Mouse (Mus musculus) hindbrain, embryonic 12.5 days (tissue): Measurements from ENCODE around the gene Rassf5. TPM values are rescaled to one million over a fixed set of nuclear protein-coding genes. Genes with fewer than 3 reads are reported as not detected.

Experiments used
- ATAC-seq: fragments of 200-750 bp; cut with Nextera tagmentation; 2 replicates; pipeline ENCODE4 v1.8.0; 2017; ENCODE audit warnings: moderate TSS enrichment; ENCODE audit not compliant: low FRiP score
- H3K27ac ChIP-seq: fragments of 300-500 bp; sonication (generic); 2 replicates; pipeline ENCODE4 v1.5.1; 2016; ENCODE audit warnings: mild to moderate bottlenecking
- H3K27me3 ChIP-seq: fragments of 300-500 bp; sonication (generic); 2 replicates; pipeline ENCODE4 v1.6.1; 2016; ENCODE audit warnings: mild to moderate bottlenecking
- H3K36me3 ChIP-seq: fragments of 300-500 bp; sonication (generic); 2 replicates; pipeline ENCODE4 v1.6.1; 2016; ENCODE audit warnings: mild to moderate bottlenecking
- H3K4me1 ChIP-seq: fragments of 300-500 bp; sonication (generic); 2 replicates; pipeline ENCODE4 v1.6.1; 2016
- H3K4me2 ChIP-seq: fragments of 300-500 bp; sonication (generic); replicated peaks from 2 replicates; pipeline ENCODE4 v1.6.1; 2016; ENCODE audit warnings: mild to moderate bottlenecking
- H3K4me3 ChIP-seq: fragments of 300-500 bp; sonication (generic); 2 replicates; pipeline ENCODE4 v1.5.1; 2016; ENCODE audit warnings: mild to moderate bottlenecking
- H3K9ac ChIP-seq: fragments of 300-500 bp; sonication (generic); 2 replicates; pipeline ENCODE4 v1.6.1; 2016; ENCODE audit warnings: mild to moderate bottlenecking, moderate library complexity
- H3K9me3 ChIP-seq: fragments of 300-500 bp; sonication (generic); replicated peaks from 2 replicates; pipeline ENCODE4 v1.6.1; 2016; ENCODE audit warnings: mild to moderate bottlenecking
- WGBS: fragments of 180-500 bp; shearing (Covaris S2); methylation state at CpG from one replicate; pipeline ENCODE4 v1.1.7; 2016; 5-methylcytosine and 5-hydroxymethylcytosine counted together
- polyA plus RNA-seq: library from polyadenylated mRNA; unstranded; fragments of >200 nt; fragmentation: Nextera tagmentation; extraction: Ambion mirVana; gene quantifications from 2 replicates; pipeline ENCODE4 v1.2.1, GENCODE M21; 2016

The Rassf5 gene
- polyA plus RNA-seq: 1.8 and 2.4 TPM in 2 replicates

GRCm38 (mm10) chr1:131245089-131245856 lies at the start of gene Rassf5:
Gene Rassf5 (minus strand): TSS chr1:131245258.
- H3K4me1 ChIP-seq: peaks cover 15% of the 10 kb centered on the region
- peaks cover 50% of the 10 kb centered on the region for H3K27me3 ChIP-seq
- H3K4me3 ChIP-seq: peak within 1 kb of the TSS; percentile 50
- no peaks in the 10 kb centered on the region for H3K36me3 ChIP-seq
- no peaks in the 10 kb centered on the region for H3K9me3 ChIP-seq
- ATAC-seq: peak; percentile 65
- peak within 1 kb of the TSS; percentile 61 for H3K9ac ChIP-seq
- WGBS: under 1% methylated on average over 57 of the region's 60 CpGs
- peak within 1 kb of the TSS; percentile 96 for H3K4me2 ChIP-seq
- H3K27ac ChIP-seq: no peak within 1 kb of the TSS

GRCm38 (mm10) chr1:131293922-131294250 lies 48.8 kb upstream of the Rassf5 start:
- WGBS: 93% methylated on average over 2 of the region's 2 CpGs
- no peaks in the 10 kb centered on the region for H3K27me3 ChIP-seq
- no peak overlapping the region for H3K4me2 ChIP-seq
- no peak overlapping the region for H3K27ac ChIP-seq
- H3K9ac ChIP-seq: no peak overlapping the region
- peaks cover 44% of the 10 kb centered on the region for H3K36me3 ChIP-seq
- no peak overlapping the region for H3K4me3 ChIP-seq
- no peaks in the 10 kb centered on the region for H3K9me3 ChIP-seq
- ATAC-seq: no peak
- no peaks in the 10 kb centered on the region for H3K4me1 ChIP-seq

DNA sequence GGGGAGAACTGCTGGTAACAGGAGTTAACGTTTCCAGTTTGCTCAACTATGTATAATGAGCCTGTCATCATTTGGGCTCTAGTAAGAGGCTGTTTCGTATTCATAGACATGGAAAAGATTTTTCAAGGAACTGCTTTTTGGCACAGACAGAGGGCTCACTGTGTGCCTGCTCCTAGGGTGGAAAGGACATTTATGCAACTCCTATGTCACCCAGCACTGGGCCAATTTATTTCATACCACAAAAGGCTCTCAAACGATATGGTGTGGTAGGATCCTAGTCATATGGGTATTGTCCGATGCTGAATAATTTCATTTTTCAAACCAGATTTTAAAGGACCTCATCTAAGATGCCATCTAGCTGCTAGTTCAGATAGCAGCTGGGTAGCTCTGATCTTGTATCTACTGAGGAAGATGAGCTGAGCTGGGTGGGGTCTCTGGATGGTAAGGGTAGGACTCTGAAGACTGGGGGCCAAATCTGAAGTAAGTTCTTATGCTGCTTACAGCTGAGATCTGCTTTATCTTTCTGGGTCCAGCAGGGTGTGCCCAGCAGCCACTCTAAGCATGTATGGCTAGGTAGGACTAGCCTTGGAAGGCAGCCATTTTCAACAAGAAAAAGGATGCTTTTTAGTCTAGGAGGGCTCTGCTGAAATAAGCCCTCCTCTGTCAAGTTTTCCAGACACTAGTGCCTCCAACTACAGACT lies 48.3 kb upstream of the Rassf5 start:
- no peaks in the 10 kb centered on the region for H3K4me1 ChIP-seq
- no peak overlapping the region for H3K4me3 ChIP-seq
- H3K4me2 ChIP-seq: no peak overlapping the region
- H3K27me3 ChIP-seq: no peaks in the 10 kb centered on the region
- ATAC-seq: no peak
- peaks cover 41% of the 10 kb centered on the region for H3K36me3 ChIP-seq
- no peak overlapping the region for H3K27ac ChIP-seq
- 90% methylated on average over 4 of the region's 4 CpGs for WGBS
- H3K9ac ChIP-seq: no peak overlapping the region
- no peaks in the 10 kb centered on the region for H3K9me3 ChIP-seq

GRCm38 (mm10) chr1:131290648-131291047 lies 45.6 kb upstream of the Rassf5 start:
- H3K9me3 ChIP-seq: no peaks in the 10 kb centered on the region
- no peaks in the 10 kb centered on the region for H3K4me1 ChIP-seq
- WGBS: 43% methylated on average over 2 of the region's 2 CpGs
- peak; percentile 66 for ATAC-seq
- no peak overlapping the region for H3K4me2 ChIP-seq
- H3K4me3 ChIP-seq: no peak overlapping the region
- H3K9ac ChIP-seq: no peak overlapping the region
- no peaks in the 10 kb centered on the region for H3K27me3 ChIP-seq
- H3K36me3 ChIP-seq: peaks cover 19% of the 10 kb centered on the region; the same call in 1 of the 2 replicates
- no peak overlapping the region for H3K27ac ChIP-seq

DNA sequence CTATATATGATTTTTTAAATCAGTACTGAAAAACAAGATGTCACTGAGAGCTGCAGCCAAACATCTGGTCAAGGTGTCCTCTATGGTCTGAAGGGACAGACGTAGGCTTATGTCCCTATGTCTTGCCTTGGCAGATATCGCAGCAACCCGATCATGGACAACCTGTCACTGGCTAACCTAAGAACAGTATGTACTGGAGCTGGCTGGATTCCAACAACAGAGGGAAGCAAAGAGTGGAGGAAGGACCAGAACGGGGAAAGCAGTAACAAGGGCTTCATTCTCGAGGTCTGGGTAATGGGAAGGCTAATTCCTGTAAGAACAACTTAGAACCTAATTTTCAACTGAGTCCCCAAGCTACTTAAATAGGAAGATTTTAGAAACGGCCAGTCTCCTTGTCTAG lies 43.9 kb upstream of the Rassf5 start:
- H3K4me3 ChIP-seq: no peak overlapping the region
- H3K27me3 ChIP-seq: no peaks in the 10 kb centered on the region
- no peak overlapping the region for H3K4me2 ChIP-seq
- no peak overlapping the region for H3K27ac ChIP-seq
- no peaks in the 10 kb centered on the region for H3K4me1 ChIP-seq
- WGBS: 88% methylated on average over 6 of the region's 6 CpGs
- H3K9me3 ChIP-seq: no peaks in the 10 kb centered on the region
- no peak for ATAC-seq
- peaks cover 19% of the 10 kb centered on the region; the same call in 1 of the 2 replicates for H3K36me3 ChIP-seq
- no peak overlapping the region for H3K9ac ChIP-seq

GRCm38 (mm10) chr1:131287267-131287666 lies 42.2 kb upstream of the Rassf5 start:
- WGBS: 83% methylated on average over 2 of the region's 2 CpGs
- ATAC-seq: no peak

GRCm38 (mm10) chr1:131286803-131287202 lies 41.7 kb upstream of the Rassf5 start:
- 80% methylated on average over 5 of the region's 5 CpGs for WGBS

More at GRCm38 (mm10) chr1:131287267-131287666, 42.2 kb upstream of the Rassf5 start:
- Histone ChIP-seq H3K4me2 (no peak overlapping the region), H3K27ac (no peak overlapping the region), H3K36me3 (peaks cover 12% of the 10 kb centered on the region; the same call in 1 of the 2 replicates), H3K4me3 (no peak overlapping the region), H3K27me3 (no peaks in the 10 kb centered on the region), H3K4me1 (no peaks in the 10 kb centered on the region), H3K9ac (no peak overlapping the region), H3K9me3 (no peaks in the 10 kb centered on the region)

DNA sequence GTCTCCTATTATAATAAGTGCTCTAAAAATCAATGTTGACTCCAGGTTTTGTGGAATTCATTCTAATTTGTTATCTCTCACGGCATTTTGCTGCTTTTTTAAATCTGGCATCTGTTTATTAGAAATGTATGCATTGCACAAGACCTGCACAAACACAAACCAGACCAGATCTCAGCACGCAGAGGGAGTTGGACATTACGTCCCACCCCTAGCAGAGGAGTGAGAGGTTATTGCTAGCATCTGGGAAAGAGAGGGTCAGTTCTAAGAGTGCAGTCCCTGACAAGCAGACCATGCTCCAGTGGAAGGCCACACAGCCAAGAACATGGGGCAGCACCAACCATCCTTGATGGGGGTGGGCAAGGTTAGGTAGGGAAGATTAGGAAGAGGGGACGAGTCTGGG lies 39.6 kb upstream of the Rassf5 start:
- Histone ChIP-seq H3K4me3 (no peak overlapping the region), H3K9me3 (no peaks in the 10 kb centered on the region), H3K27ac (no peak overlapping the region), H3K4me2 (no peak overlapping the region), H3K36me3 (peaks cover 5% of the 10 kb centered on the region; the same call in 1 of the 2 replicates), H3K9ac (no peak overlapping the region), H3K27me3 (no peaks in the 10 kb centered on the region), H3K4me1 (no peaks in the 10 kb centered on the region)
- no peak for ATAC-seq
- WGBS: 93% methylated on average over 4 of the region's 4 CpGs

More at GRCm38 (mm10) chr1:131286803-131287202, 41.7 kb upstream of the Rassf5 start:
- H3K9ac ChIP-seq: no peak overlapping the region
- H3K36me3 ChIP-seq: peaks cover 8% of the 10 kb centered on the region; the same call in 1 of the 2 replicates
- H3K27me3 ChIP-seq: no peaks in the 10 kb centered on the region
- H3K4me2 ChIP-seq: no peak overlapping the region
- H3K27ac ChIP-seq: no peak overlapping the region
- H3K9me3 ChIP-seq: no peaks in the 10 kb centered on the region
- H3K4me1 ChIP-seq: no peaks in the 10 kb centered on the region
- no peak for ATAC-seq
- no peak overlapping the region for H3K4me3 ChIP-seq

- Histone ChIP-seq H3K9ac (no peak overlapping the region), H3K27me3 (no peaks in the 10 kb centered on the region), H3K27ac (no peak overlapping the region), H3K4me3 (no peak overlapping the region), H3K4me2 (no peak overlapping the region), H3K36me3 (peaks cover under 1% of the 10 kb centered on the region; the same call in 1 of the 2 replicates), H3K4me1 (no peaks in the 10 kb centered on the region), H3K9me3 (no peaks in the 10 kb centered on the region)
- 79% methylated on average over 1 of the region's 1 CpGs for WGBS
- ATAC-seq: no peak
Measured at GRCm38 (mm10) chr1:131284167-131284566, 39.1 kb upstream of the Rassf5 start.

DNA sequence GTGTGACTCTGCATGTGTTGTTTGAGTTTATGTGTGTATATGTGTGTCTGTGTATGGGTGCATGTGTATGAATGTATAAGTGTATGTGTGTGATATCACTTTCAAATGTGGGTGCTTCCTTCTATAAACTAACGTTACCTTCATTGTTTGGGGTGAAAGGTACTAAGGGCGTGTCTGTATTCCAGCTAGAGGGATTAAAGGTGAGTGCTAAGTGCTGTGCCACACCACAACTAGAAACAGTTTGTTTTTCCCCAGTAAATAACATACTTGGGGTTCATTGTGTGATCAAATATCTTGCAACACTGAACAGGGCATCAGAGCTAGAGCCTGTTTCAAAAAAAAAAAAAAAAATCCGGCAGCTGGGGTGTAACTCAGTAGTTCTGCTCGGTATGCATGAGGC lies 36.7 kb upstream of the Rassf5 start:
- Histone ChIP-seq H3K9ac (no peak overlapping the region), H3K27ac (no peak overlapping the region), H3K4me3 (no peak overlapping the region), H3K4me2 (no peak overlapping the region), H3K9me3 (no peaks in the 10 kb centered on the region), H3K27me3 (no peaks in the 10 kb centered on the region), H3K36me3 (no peaks in the 10 kb centered on the region), H3K4me1 (no peaks in the 10 kb centered on the region)
- WGBS: 64% methylated on average over 4 of the region's 4 CpGs
- peak; percentile 13; the same call in 1 of the 2 replicates for ATAC-seq

DNA sequence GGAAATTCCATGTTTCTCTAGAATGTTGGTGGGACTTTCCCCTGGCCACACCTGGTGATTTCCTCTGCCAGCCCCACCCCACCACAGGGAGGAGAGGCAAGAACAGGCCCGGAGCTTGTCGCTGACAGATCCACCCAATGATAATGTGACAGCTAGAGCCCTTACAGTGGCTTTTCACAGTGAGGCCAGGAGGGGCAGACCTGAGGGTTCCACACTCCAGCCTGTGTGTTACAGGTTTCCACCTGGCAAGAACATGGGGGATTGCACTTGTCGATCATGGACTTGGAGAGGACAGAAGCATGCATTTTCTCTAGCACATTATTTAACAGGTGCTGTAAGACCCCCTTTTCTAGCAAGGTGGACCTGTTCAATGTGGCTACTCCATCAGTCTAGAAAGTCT lies 35.2 kb upstream of the Rassf5 start:
- no peaks in the 10 kb centered on the region for H3K9me3 ChIP-seq
- no peak overlapping the region for H3K9ac ChIP-seq
- no peak overlapping the region for H3K4me2 ChIP-seq
- no peak for ATAC-seq
- WGBS: 61% methylated on average over 3 of the region's 3 CpGs
- H3K4me1 ChIP-seq: no peaks in the 10 kb centered on the region
- H3K27ac ChIP-seq: no peak overlapping the region
- no peak overlapping the region for H3K4me3 ChIP-seq
- no peaks in the 10 kb centered on the region for H3K27me3 ChIP-seq
- no peaks in the 10 kb centered on the region for H3K36me3 ChIP-seq

GRCm38 (mm10) chr1:131279456-131279776 lies 34.4 kb upstream of the Rassf5 start, which contains the start of gene Ikbke:
Gene Ikbke (minus strand): TSS chr1:131279606.
- Histone ChIP-seq H3K4me3 (0 out of 2 replicates have a peak within 1 kb of the TSS, but pooled peaks have one; percentile 10), H3K36me3 (no peaks in the 10 kb centered on the region), H3K27ac (no peak within 1 kb of the TSS), H3K9me3 (no peaks in the 10 kb centered on the region), H3K9ac (no peak within 1 kb of the TSS; the same call in 1 of the 2 replicates), H3K27me3 (no peaks in the 10 kb centered on the region), H3K4me1 (no peaks in the 10 kb centered on the region), H3K4me2 (peak within 1 kb of the TSS; percentile 36)
- ATAC-seq: no peak
- WGBS: 48% methylated on average over 4 of the region's 4 CpGs
